Mouse (Mus musculus): ENCODE results near the gene Gm42742.

GRCm38 (mm10) chr7:127016486-127016938, 4.4 kb downstream of the Gm42742 start:
- TF ChIP-seq CTCF (IDR thresholded peaks at IDR 0.05; ENCODE audit: low read depth) (no peak), EP300 (optimal IDR thresholded peaks at IDR 0.05) (no peak)
